Comparison of ENCODE assay signal across 23 mouse cellular contexts in genomic region chr7:64214066-64214465, GRCm38 (mm10).
DNase-seq lines count a peak whose midpoint lies in the region; ATAC-seq and TF ChIP-seq lines count a peak whose summit lies in the region.
"Had no signal": no experiment of that assay in that cellular context is flagged by ENCODE, and none has a peak within 500 bp of the region (broad histone marks: within the 10 kb centered on the region; RNA-seq: fewer than 3 reads in every experiment).

No protein-coding gene starts in this region.

- H3K9me3 ChIP-seq in stomach, postnatal 0 days (ENCODE audit: control insufficient read depth, low read length), result no peaks in the 10 kb centered on the region
- no peaks in the 10 kb centered on the region for H3K9me3 ChIP-seq in hindbrain, postnatal 0 days (ENCODE audit: low read length)
- H3K9me3 ChIP-seq: embryonic facial prominence, embryonic 10.5 days; embryonic facial prominence, embryonic 12.5 days; forebrain, embryonic 10.5 days; forebrain, embryonic 12.5 days had no signal

- no peak for ATAC-seq in stomach, postnatal 0 days (ENCODE audit: low FRiP score, low TSS enrichment)
- ATAC-seq in hindbrain, postnatal 0 days, result no peak
- ATAC-seq: activated CD4-positive, CD25-positive, alpha-beta regulatory T cell, adult 4 months; forebrain, embryonic 14.5 days; forebrain, embryonic 16.5 days; Patski had no signal

- TF ChIP-seq CTCF in stomach, postnatal 0 days (IDR thresholded peaks at IDR 0.05; ENCODE audit: low read depth), result no peak
- TF ChIP-seq CTCF in hindbrain, postnatal 0 days (IDR thresholded peaks at IDR 0.05; ENCODE audit: low read depth), result no peak

- H3K4me2 ChIP-seq in stomach, postnatal 0 days (replicated peaks; ENCODE audit: low read depth), result no peak overlapping the region
- H3K4me2 ChIP-seq in hindbrain, postnatal 0 days (ENCODE audit: low read depth, low read length), result no peak overlapping the region
- H3K4me2 ChIP-seq: embryonic facial prominence, embryonic 12.5 days; forebrain, embryonic 12.5 days had no signal

- H3K36me3 ChIP-seq in stomach, postnatal 0 days (ENCODE audit: control insufficient read depth, insufficient read depth, low read length), result no peaks in the 10 kb centered on the region
- H3K36me3 ChIP-seq in hindbrain, postnatal 0 days (ENCODE audit: insufficient read depth, low read length), result no peaks in the 10 kb centered on the region
- H3K36me3 ChIP-seq: embryonic facial prominence, embryonic 10.5 days; embryonic facial prominence, embryonic 12.5 days; forebrain, embryonic 10.5 days; forebrain, embryonic 12.5 days had no signal

- H3K4me3 ChIP-seq in stomach, postnatal 0 days (ENCODE audit: low read depth, low read length), result no peak overlapping the region
- H3K4me3 ChIP-seq in hindbrain, postnatal 0 days (ENCODE audit: low read length), result no peak overlapping the region
- H3K4me3 ChIP-seq: embryonic facial prominence, embryonic 10.5 days; embryonic facial prominence, embryonic 12.5 days; forebrain, embryonic 10.5 days; forebrain, embryonic 12.5 days had no signal

- WGBS in stomach, postnatal 0 days, result 51% methylated on average over 4 of the region's 4 CpGs
- WGBS in hindbrain, postnatal 0 days, result 55% methylated on average over 4 of the region's 4 CpGs

- peak; percentile 16 for DNase-seq in right cerebral cortex, adult 18-20 months
- DNase-seq in right cerebral cortex, postnatal 4 days, result no peak
- DNase-seq in brain, adult 2 months (ENCODE audit: low read depth, low spot score), result peak; percentile 54
- DNase-seq in fibroblast of lung, adult 2 months (ENCODE audit: low read depth), result peak; percentile 54
- DNase-seq in stomach, postnatal 0 days (ENCODE audit: low spot score), result no peak
- DNase-seq in hindbrain, postnatal 0 days (ENCODE audit: low spot score), result no peak
- no peak for DNase-seq in adrenal gland, adult 2 months
- DNase-seq in urinary bladder, postnatal 14 days (ENCODE audit: low spot score), result no peak
- DNase-seq: adrenal gland, postnatal 10 days; adrenal gland, postnatal 25 days; cerebellum, adult 11-12 months; cerebellum, adult 2 months; cerebellum, adult 9-10 months; cerebellum, postnatal 10 days; cerebellum, postnatal 25 days had no signal

- no peaks in the 10 kb centered on the region for H3K27me3 ChIP-seq in stomach, postnatal 0 days (ENCODE audit: control insufficient read depth, insufficient read depth, low read length)
- no peaks in the 10 kb centered on the region for H3K27me3 ChIP-seq in hindbrain, postnatal 0 days (ENCODE audit: insufficient read depth, low read length)
- H3K27me3 ChIP-seq: embryonic facial prominence, embryonic 12.5 days; forebrain, embryonic 12.5 days; Patski had no signal

- H3K27ac ChIP-seq in stomach, postnatal 0 days (replicated peaks), result peak overlapping the region; percentile 49; the same call in 1 of the 2 replicates
- H3K27ac ChIP-seq in hindbrain, postnatal 0 days, result no peak overlapping the region
- H3K27ac ChIP-seq: embryonic facial prominence, embryonic 10.5 days; embryonic facial prominence, embryonic 12.5 days; forebrain, embryonic 10.5 days; forebrain, embryonic 12.5 days had no signal

- no peaks in the 10 kb centered on the region for H3K4me1 ChIP-seq in stomach, postnatal 0 days (replicated peaks; ENCODE audit: control insufficient read depth, insufficient read depth)
- no peaks in the 10 kb centered on the region for H3K4me1 ChIP-seq in hindbrain, postnatal 0 days (ENCODE audit: insufficient read depth, low read length)
- H3K4me1 ChIP-seq: embryonic facial prominence, embryonic 12.5 days; forebrain, embryonic 10.5 days; forebrain, embryonic 12.5 days had no signal

- H3K9ac ChIP-seq in stomach, postnatal 0 days (ENCODE audit: low read length), result no peak overlapping the region
- no peak overlapping the region for H3K9ac ChIP-seq in hindbrain, postnatal 0 days (replicated peaks; ENCODE audit: low read length)
- H3K9ac ChIP-seq: embryonic facial prominence, embryonic 12.5 days; forebrain, embryonic 12.5 days had no signal

- no peak for TF ChIP-seq EP300 in stomach, postnatal 0 days (optimal IDR thresholded peaks at IDR 0.05)

Comparison
In these comparisons a context has a peak if more than half of its experiments do, and no peak if none do; other contexts are left out.
1. DNase-seq: peak in right cerebral cortex, adult 18-20 months (single experiment), brain, adult 2 months (single experiment) and fibroblast of lung, adult 2 months (single experiment); none in right cerebral cortex, postnatal 4 days (single experiment), stomach, postnatal 0 days (single experiment), hindbrain, postnatal 0 days (single experiment), adrenal gland, adult 2 months (single experiment) and urinary bladder, postnatal 14 days (single experiment).